Mouse (Mus musculus) liver, embryonic 14.5 days (tissue): Measurements from ENCODE around the gene Nbas.

Experiments used
- CTCF ChIP-seq: IDR thresholded peaks from 2 replicates; pipeline ENCODE4 v1.5.1; 2016; ENCODE audit warnings: antibody characterized with exemption, low read depth, control low read depth
- EP300 ChIP-seq: IDR thresholded peaks from 2 replicates; pipeline ENCODE4 v1.6.1; 2016; ENCODE audit warnings: antibody characterized with exemption, low read depth

DNA sequence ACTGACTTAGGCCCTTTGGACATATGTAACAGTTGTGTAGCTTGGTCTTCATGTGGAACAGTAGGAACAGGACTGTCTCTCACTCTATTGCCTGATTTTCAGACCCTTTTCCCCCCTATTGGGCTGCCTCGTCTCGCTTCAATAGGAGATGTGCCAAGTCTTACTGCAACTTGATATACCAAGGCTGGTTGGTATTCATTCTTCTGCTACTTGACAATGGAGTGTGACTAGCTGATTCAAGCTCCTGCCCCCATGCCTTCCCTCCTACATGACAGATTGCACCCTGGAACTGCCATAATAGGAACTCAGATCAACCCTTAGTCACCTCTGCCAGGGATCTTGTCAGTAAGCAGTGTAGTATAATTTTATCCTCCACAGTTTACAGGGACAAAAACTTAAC, 328.1 kb downstream of the Nbas start:
- TF ChIP-seq EP300 = no peak
- TF ChIP-seq CTCF = no peak
